Mouse (Mus musculus): Measurements from ENCODE around the gene Wdr89.

DNA sequence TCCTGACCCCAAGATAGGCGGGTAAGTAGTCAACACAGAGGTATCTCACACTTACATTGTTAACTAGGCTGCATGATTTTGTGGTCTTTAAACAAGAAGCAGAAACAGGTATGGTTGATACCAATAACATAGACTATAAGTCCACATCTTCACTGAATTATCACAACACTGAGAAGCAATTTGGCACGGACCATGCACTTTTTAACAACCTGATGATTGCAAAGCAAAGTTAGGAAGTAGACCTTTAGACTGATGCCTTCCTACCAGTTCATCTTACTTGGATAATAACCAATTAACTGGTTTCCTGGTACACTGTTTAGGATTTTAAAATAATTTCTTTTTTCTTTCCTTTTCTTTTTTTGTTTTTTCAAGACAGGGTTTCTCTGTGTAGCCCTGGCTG lies 1.1 kb downstream of the Wdr89 start:
- TF ChIP-seq CTCF (IDR thresholded peaks at IDR 0.05; ENCODE audit: low read depth, low read length) = no peak
- TF ChIP-seq POLR2A (IDR thresholded peaks at IDR 0.05; ENCODE audit: borderline replicate concordance, low read depth, low read length) = no peak
